Mouse (Mus musculus): ENCODE data around the gene Focad.

- no peak for TF ChIP-seq CTCF (IDR thresholded peaks at IDR 0.05; ENCODE audit: borderline replicate concordance, insufficient read depth, low read length)
- no peak for TF ChIP-seq POLR2A (IDR thresholded peaks at IDR 0.05; ENCODE audit: low read depth, low read length)
Measured at GRCm38 (mm10) chr4:88218797-88219196, 124.4 kb downstream of the Focad start.

Data from embryonic fibroblast, embryonic 13.5 days (primary cell).